Comparison of ENCODE assay signal across 16 mouse cellular contexts in the genomic region with DNA sequence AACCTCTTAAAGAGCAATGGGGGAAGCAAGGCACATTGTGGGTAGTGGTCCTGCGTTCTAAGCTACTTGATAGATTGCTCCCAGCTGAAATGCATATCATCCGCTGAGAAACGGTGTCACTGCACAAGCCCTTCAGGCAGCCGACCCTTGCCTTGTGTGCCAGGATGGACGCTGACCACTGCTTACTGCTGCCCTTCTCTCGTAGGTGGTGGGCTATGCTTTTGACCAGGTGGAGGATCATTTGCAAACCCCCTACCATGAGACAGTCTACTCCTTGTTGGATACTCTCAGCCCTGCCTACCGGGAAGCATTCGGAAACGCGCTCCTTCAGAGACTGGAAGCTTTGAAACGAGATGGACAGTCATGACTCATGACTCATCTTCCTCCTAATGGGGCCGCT.
"Had no signal": no experiment of that assay in that cellular context is flagged by ENCODE, and none has a peak within 500 bp of the region (broad histone marks: within the 10 kb centered on the region; RNA-seq: fewer than 3 reads in every experiment).

No protein-coding gene starts in this region.

- DNase-seq: cerebellum, adult 8-10 months; cerebellum, adult 9-10 months; cerebellum, adult 9-11 months; cerebellum, postnatal 10 days; cerebellum, postnatal 14 days; cerebellum, postnatal 25 days; cerebellum, postnatal 36 days; embryo, embryonic 11 days; forebrain, postnatal 0 days; gastrocnemius, adult 2 months; gastrocnemius, postnatal 10 days; gastrocnemius, postnatal 14 days; gastrocnemius, postnatal 25 days; gastrocnemius, postnatal 36 days; heart, adult 18-20 months; heart, adult 2 months had no signal
